Comparison of ENCODE assay signal across 46 mouse cellular contexts in the genomic region with DNA sequence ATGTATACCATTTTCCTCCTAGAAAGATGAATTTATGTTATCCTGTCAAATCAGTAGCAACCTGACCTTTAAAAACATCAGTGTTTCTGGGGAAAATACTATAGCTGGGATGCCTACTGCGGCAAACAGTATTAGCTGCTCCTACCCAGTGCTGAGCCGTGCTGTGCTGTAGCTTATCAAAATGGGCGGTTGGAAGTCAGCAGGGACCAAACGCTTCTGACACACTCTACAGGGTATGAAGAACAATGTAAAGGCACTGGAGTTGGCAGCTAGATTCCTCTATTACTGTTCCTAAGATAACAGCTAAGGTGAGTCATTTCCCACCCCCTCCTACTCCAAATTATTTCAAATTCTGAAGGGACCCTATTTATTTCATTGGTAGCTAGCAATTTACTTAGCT. TPM values are rescaled to one million over a fixed set of nuclear protein-coding genes. Genes with fewer than 3 reads are reported as not detected.
"Had no signal": no experiment of that assay in that cellular context is flagged by ENCODE, and none has a peak within 500 bp of the region (broad histone marks: within the 10 kb centered on the region; RNA-seq: fewer than 3 reads in every experiment).

No protein-coding gene starts in this region.

- H3K4me3 ChIP-seq: limb, embryonic 10.5 days; limb, embryonic 12.5 days; limb, embryonic 13.5 days; limb, embryonic 15.5 days; liver, embryonic 12.5 days; liver, embryonic 13.5 days; liver, embryonic 15.5 days; lung, embryonic 15.5 days; megakaryocyte, embryonic 14.5 days; midbrain, embryonic 10.5 days; midbrain, embryonic 12.5 days; midbrain, embryonic 13.5 days; midbrain, embryonic 15.5 days; myocyte had no signal

- H3K36me3 ChIP-seq: limb, embryonic 10.5 days; limb, embryonic 12.5 days; limb, embryonic 13.5 days; limb, embryonic 15.5 days; liver, embryonic 12.5 days; liver, embryonic 13.5 days; liver, embryonic 15.5 days; lung, embryonic 15.5 days; midbrain, embryonic 10.5 days; midbrain, embryonic 12.5 days; midbrain, embryonic 13.5 days; midbrain, embryonic 15.5 days had no signal

- H3K27me3 ChIP-seq: limb, embryonic 12.5 days; limb, embryonic 15.5 days; liver, embryonic 12.5 days; liver, embryonic 13.5 days; liver, embryonic 15.5 days; lung, embryonic 15.5 days; midbrain, embryonic 12.5 days; midbrain, embryonic 13.5 days; midbrain, embryonic 15.5 days had no signal

- DNase-seq: left cerebral cortex, postnatal 4 days; liver; liver, embryonic 13.5 days; liver, postnatal 0 days; lung, adult 18-20 months; lung, adult 2 months; lung, embryonic 14.5 days; lung, postnatal 10 days; lung, postnatal 14 days; lung, postnatal 36 days; lung, postnatal 4 days; midbrain, embryonic 14.5 days had no signal

- H3K9ac ChIP-seq: limb, embryonic 12.5 days; limb, embryonic 13.5 days; limb, embryonic 15.5 days; liver, embryonic 12.5 days; liver, embryonic 13.5 days; liver, embryonic 14.5 days; liver, embryonic 15.5 days; liver, postnatal 0 days; lung, embryonic 14.5 days; lung, embryonic 15.5 days; midbrain, embryonic 12.5 days; midbrain, embryonic 13.5 days; midbrain, embryonic 15.5 days had no signal

- H3K9me3 ChIP-seq: limb, embryonic 10.5 days; limb, embryonic 15.5 days; liver, embryonic 12.5 days; liver, embryonic 13.5 days; liver, embryonic 15.5 days; lung, embryonic 15.5 days; midbrain, embryonic 10.5 days; midbrain, embryonic 12.5 days; midbrain, embryonic 13.5 days; midbrain, embryonic 15.5 days had no signal

- H3K4me2 ChIP-seq: limb, embryonic 12.5 days; limb, embryonic 13.5 days; limb, embryonic 15.5 days; liver, embryonic 11.5 days; liver, embryonic 12.5 days; liver, embryonic 13.5 days; liver, embryonic 15.5 days; lung, embryonic 14.5 days; lung, embryonic 15.5 days; midbrain, embryonic 11.5 days; midbrain, embryonic 12.5 days; midbrain, embryonic 13.5 days; midbrain, embryonic 15.5 days had no signal

- ATAC-seq: liver, embryonic 12.5 days; liver, postnatal 0 days; lung, postnatal 0 days; midbrain, embryonic 13.5 days; midbrain, embryonic 15.5 days; midbrain, embryonic 16.5 days had no signal

- H3K27ac ChIP-seq: limb, embryonic 10.5 days; limb, embryonic 12.5 days; limb, embryonic 13.5 days; limb, embryonic 15.5 days; liver, embryonic 12.5 days; liver, embryonic 13.5 days; liver, embryonic 14.5 days; liver, embryonic 15.5 days; lung, embryonic 15.5 days; macrophage; midbrain, embryonic 10.5 days; midbrain, embryonic 12.5 days; midbrain, embryonic 13.5 days; midbrain, embryonic 15.5 days had no signal

- H3K4me1 ChIP-seq: limb, embryonic 10.5 days; limb, embryonic 12.5 days; limb, embryonic 13.5 days; limb, embryonic 15.5 days; lung, embryonic 15.5 days; megakaryocyte, embryonic 14.5 days; midbrain, embryonic 10.5 days; midbrain, embryonic 12.5 days; midbrain, embryonic 13.5 days; midbrain, embryonic 15.5 days had no signal

RNA-seq across cellular contexts. Expression of a gene that starts 53.5 kb away (rescaled TPM):
- total RNA-seq: left cerebral cortex, adult 8-10 months; left cerebral cortex, postnatal 10 days; left cerebral cortex, postnatal 14 days; left cerebral cortex, postnatal 25 days; left cerebral cortex, postnatal 36 days; left cerebral cortex, postnatal 4 days; liver, adult 2 months; megakaryocyte progenitor cell, adult 5-6 weeks; megakaryocyte, adult 5-6 weeks; megakaryocyte-erythroid progenitor cell, adult 5-6 weeks; midbrain, postnatal 0 days; monocyte, adult 5-6 weeks had no signal
- polyA plus RNA-seq: limb, embryonic 10.5 days; limb, embryonic 12.5 days; limb, embryonic 13.5 days; limb, embryonic 14.5 days; limb, embryonic 15.5 days; liver, adult 2 months; liver, embryonic 11.5 days; liver, embryonic 12.5 days; liver, embryonic 13.5 days; liver, embryonic 14.5 days; liver, embryonic 15.5 days; liver, embryonic 16.5 days; liver, postnatal 0 days; lung, adult 2 months; lung, embryonic 15.5 days; lung, embryonic 16.5 days; lung, postnatal 0 days; macrophage; midbrain, embryonic 10.5 days; midbrain, embryonic 11.5 days; midbrain, embryonic 12.5 days; midbrain, embryonic 14.5 days; midbrain, embryonic 15.5 days; midbrain, embryonic 16.5 days; myocyte; neural tube, embryonic 11.5 days had no signal
